Mouse (Mus musculus) cerebellum, adult 2 months (tissue): ENCODE data around the gene Tbc1d15.
A peak's percentile ranks its signal among the peaks of the same experiment; 100 is the strongest.

Source experiments
- CTCF ChIP-seq: fragments of 200-500 bp; IDR thresholded peaks from 2 replicates; pipeline ENCODE4 v1.5.1; 2011; ENCODE audit warnings: low read depth, mild to moderate bottlenecking, control low read depth, low read length, moderate library complexity, borderline replicate concordance; ENCODE audit not compliant: insufficient read depth
- POLR2A ChIP-seq: fragments of 200-500 bp; IDR thresholded peaks from 2 replicates; pipeline ENCODE4 v1.6.1; 2011; ENCODE audit warnings: low read length, control low read depth, borderline replicate concordance; ENCODE audit not compliant: insufficient read depth

DNA sequence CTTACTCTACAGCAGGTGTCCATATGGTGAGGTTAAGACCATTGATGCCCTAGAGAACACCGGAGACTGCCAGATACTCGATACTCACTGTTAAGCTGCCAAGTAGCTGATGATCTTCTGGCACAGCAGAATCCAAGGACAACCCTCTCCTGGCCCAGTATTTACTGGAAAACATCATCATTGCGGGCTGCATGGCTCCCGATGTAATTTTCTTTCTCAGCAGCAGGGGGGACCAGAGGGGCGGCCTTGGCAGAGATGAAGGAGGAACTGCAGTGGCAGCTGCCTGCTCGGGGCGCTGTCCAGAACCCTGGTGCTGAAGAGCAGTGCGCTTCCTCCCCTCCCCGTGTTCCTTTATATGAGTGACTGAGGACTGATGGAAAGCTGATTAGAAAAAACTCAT, 66.6 kb downstream of the Tbc1d15 start, which contains the start of gene Tph2:
- TF ChIP-seq CTCF (peak; percentile 48; the same call in 1 of the 2 replicates), POLR2A (no peak)
